Mouse (Mus musculus) thymus, adult 2 months (tissue): ENCODE measurements around the gene Vmn1r57.
"Not testable (repeated sequence)": the region's sequence is repeated elsewhere in the genome, so short reads cannot be mapped to it uniquely, and the experiment has no call there.

ENCODE experiments used
- CTCF ChIP-seq: fragments of 200-500 bp; IDR thresholded peaks from 2 replicates; pipeline ENCODE4 v1.5.1; 2012; ENCODE audit warnings: mild to moderate bottlenecking, control low read depth, low read length, moderate library complexity, borderline replicate concordance; ENCODE audit not compliant: control insufficient read depth, poor library complexity, insufficient read depth; ENCODE audit errors: extremely low read depth
- POLR2A ChIP-seq: fragments of 200-500 bp; IDR thresholded peaks from 2 replicates; pipeline ENCODE4 v1.6.1; 2012; ENCODE audit warnings: mild to moderate bottlenecking, low read length, control low read depth, moderate library complexity; ENCODE audit not compliant: control insufficient read depth, poor library complexity, insufficient read depth; ENCODE audit errors: extremely low read depth

- TF ChIP-seq CTCF, POLR2A: not testable (repeated sequence)
Observed at GRCm38 (mm10) chr7:5196647-5197046, 21.6 kb upstream of the Vmn1r57 start, which contains the start of gene Vmn1r56.
